Mouse (Mus musculus) bone marrow macrophage, adult 2 months (primary cell): Measurements from ENCODE around the gene Aars.

Source experiments
- CTCF ChIP-seq: IDR thresholded peaks from 2 replicates; pipeline ENCODE4 v1.5.1; 2012; ENCODE audit warnings: low read depth, mild to moderate bottlenecking, low read length, moderate library complexity
- POLR2A ChIP-seq: IDR thresholded peaks from 2 replicates; pipeline ENCODE4 v1.6.1; 2012; ENCODE audit warnings: mild to moderate bottlenecking, low read depth, low read length, borderline replicate concordance

DNA sequence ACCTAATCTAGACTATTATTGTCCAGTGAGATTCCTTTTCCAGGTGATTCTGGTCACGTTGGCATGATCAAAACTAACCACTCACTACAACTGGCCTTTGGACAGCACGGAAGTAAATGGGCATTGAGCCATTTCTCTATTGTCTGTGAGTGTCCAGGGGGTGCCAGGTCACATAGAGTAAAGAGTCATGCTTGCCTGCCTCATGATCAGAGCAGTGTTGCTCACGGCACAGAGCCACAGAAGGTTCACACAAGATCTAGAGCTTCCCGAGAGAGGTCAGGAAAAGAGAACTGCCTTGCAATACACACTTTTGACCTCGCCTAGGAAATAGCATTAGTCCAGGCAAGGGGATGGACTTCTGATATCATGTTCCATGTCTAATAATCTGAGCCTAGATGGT lies 46.5 kb downstream of the Aars start:
- TF ChIP-seq POLR2A, result no peak
- TF ChIP-seq CTCF, result no peak
